Mouse (Mus musculus) lung, adult 18-20 months (tissue): ENCODE measurements around the gene 9930022D16Rik.

Source experiments
- DNase-seq, 2 experiments: peaks; one replicate each; pipeline ENCODE4 v3.0.0; 2022; ENCODE audit warnings: mixed read lengths in 2 of 2

The 9930022D16Rik gene

GRCm38 (mm10) chr11:109417472-109418040, 3.8 kb downstream of the 9930022D16Rik start:
- DNase-seq = peak; percentile 38 to 54

DNA sequence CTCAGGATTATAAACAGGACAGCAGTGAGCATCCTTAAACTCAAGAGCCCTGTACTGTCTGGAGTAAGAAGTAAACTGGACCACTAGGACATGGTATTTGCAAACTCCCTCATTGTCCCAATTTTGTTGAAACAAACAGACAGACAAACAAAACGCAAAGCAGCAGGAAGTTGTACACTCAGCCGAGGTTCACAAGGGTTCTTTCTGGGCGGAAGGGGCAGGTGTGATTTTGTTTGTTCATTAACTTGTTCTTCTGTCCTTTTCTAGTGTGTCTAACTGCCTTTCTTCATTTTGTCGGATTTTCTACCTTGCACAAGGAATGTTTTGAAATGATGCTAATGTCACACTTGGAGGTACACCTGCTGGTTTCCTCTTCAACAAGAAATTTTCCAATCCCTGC, 5.7 kb downstream of the 9930022D16Rik start:
- no peak for DNase-seq

DNA sequence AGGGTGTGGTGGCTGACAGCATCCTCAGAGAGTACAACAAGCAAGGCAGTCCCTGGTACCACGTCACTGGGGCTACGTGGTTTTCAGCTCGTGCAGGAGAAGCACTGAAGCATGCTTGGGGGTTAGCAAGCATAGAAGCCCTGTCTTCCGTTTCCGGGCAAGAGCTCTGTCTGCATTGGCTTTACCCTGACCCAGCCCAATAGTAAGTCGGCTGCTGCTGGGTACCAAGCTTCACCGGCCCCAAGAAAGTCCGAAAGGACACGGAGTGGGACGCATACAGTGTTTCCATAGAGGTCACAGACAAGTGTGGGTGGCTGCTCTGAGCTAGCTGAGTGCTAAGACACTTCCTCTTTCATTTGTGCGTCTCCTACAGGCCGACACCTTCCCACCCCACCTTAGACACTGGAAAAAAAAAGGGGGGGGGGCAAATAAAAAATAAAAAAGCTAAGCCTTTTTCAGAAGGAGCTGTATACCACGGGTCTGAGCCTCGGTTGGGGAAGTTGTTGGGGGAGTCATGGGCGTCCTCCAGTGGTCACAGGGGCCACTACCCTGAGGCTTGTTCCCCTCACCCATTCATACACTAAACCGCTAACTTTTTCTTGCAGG, 6.3 kb downstream of the 9930022D16Rik start:
- peak; percentile 53 to 56 for DNase-seq

GRCm38 (mm10) chr11:109420567-109420962, 6.8 kb downstream of the 9930022D16Rik start:
- DNase-seq = no peak

- DNase-seq = no peak
These were observed 7.5 kb downstream of the 9930022D16Rik start for GRCm38 (mm10) chr11:109421205-109421604.

GRCm38 (mm10) chr11:109422263-109422662, 8.5 kb downstream of the 9930022D16Rik start:
- no peak for DNase-seq

- DNase-seq = no peak
These were observed 9.6 kb downstream of the 9930022D16Rik start for GRCm38 (mm10) chr11:109423294-109423693.

DNA sequence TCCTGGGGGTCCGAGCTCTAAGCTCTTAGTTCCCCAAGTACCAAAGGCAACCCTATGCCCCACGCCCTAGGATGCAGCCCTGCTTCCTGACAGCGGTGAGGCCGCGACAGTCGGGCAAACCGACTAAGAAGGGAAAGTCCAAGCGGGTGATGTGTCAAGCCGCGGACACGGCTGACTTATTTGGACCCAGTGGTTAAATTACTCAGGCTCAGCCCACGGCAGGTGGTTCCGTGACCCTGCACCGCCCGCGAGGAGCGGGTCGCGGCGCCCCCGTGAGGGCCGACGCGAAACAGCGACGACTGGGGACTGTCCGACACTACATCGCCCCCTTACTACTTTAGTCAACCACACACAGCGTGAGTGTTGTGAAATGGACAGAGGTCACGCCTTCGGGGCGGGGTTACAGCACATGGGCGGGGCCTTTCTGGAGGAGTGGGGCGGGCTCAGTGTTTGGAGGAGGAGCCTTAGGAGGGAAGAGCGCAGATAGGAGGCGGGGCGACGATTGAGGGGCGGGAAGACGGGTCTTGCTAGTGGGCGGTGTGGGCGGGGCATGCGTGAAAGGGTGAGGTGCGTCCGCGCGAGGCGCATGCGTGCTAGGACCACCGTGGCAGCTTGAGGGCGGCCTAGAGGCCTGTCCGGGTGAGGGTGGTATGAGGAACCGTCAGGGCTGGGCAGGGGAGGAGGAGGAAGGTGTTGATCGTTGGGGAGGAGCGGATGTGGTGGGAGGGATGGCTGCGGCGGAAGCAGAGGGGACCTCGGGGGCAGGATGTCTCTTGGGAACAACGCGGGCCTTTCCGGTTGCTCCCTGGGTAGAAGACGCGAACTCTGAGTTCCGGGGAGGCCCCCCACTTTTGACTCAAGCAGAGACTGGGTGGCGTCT, 11.9 kb downstream of the 9930022D16Rik start, which contains the start of gene Amz2:
Amz2 (plus strand) TSS at position 555 of the 880 bp plus-strand sequence.
- peak; percentile 99 for DNase-seq

DNA sequence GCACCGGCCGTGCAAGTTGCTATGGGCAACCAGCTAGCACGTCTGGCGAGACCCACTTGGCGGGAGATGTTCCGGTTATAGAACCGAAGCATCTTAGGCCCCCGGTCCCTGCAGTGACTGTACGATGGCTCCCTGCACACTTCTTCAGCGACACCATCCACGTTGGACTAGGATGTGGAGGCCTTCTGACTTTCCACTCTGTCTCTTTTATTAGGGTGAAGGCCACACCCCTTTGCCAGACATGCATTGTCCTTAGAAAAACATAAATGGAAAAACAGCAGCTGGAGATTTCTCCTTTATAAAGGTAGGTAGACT, 12.5 kb downstream of the 9930022D16Rik start:
- DNase-seq = no peak

DNA sequence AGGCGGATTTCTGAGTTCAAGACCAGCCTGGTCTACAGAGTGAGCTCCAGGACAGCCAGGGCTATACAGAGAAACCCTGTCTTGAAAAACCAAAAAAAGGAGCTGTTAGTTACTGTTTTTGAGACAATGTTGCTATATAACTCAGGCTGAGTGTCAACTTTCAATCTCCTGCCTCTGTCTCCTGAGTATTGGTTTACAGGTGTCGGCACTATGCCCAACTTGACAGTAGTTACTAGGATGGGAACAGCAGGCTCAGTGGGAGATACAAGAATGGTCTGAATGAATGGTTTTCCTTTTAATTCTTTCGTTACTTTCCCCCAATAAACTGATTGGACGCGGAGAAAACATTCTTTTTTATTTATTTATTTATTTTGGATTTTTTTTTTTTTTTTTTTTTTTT, 13.6 kb downstream of the 9930022D16Rik start:
- no peak for DNase-seq

- DNase-seq = no peak
These were observed 20.6 kb downstream of the 9930022D16Rik start for GRCm38 (mm10) chr11:109434233-109434798.

GRCm38 (mm10) chr11:109436889-109437288, 23.2 kb downstream of the 9930022D16Rik start:
- DNase-seq = no peak

GRCm38 (mm10) chr11:109439209-109439608, 25.5 kb downstream of the 9930022D16Rik start:
- no peak for DNase-seq

DNA sequence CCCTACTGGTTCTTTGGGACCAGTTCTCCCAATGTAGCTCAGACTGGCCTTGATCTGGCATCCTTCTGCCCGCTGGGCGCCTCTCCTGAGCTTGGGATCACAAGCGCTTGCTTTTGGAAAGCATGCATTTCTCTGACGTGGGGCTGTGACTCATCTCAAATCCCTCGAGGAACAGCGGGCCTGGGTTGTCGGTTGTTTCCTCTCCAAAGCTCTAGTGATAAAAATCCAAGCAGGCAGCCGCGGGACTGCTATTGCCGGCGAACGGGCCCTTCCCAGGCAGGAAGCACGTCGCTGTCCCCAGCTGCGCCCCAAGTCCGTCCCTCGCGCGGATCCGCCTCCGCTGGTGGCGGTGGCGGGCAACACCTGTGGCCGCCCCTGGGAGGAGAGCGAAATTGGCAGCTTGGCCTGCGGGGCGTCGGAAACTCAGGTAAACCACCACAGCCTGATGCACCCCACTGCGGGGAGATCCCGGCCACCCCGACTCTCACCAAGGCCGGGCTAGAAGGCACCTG, 26.2 kb downstream of the 9930022D16Rik start:
- peak; percentile 80 to 85 for DNase-seq

DNA sequence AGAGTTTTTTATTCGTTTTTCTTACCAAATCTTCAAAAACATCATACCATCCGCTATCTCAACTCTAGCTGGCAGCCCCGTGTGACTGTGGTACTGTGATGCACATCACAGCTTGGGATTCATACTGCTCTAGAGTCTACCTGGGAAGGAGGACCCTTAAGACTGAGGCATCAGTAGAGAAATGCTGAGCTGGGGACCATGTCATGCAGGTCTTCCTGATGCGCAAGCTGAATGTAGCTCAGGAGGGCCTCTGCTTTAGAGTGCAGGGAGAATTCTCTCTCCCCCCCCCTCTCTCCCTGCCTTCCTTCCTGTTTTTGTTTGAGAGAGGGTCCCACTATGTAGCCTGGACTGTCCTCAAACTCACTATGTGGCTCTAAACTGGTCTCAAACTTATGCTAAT, 26.9 kb downstream of the 9930022D16Rik start:
- no peak for DNase-seq

- DNase-seq = peak in 1 of 2 experiments; percentile 33
These were observed 27.4 kb downstream of the 9930022D16Rik start for GRCm38 (mm10) chr11:109441119-109441518.

DNA sequence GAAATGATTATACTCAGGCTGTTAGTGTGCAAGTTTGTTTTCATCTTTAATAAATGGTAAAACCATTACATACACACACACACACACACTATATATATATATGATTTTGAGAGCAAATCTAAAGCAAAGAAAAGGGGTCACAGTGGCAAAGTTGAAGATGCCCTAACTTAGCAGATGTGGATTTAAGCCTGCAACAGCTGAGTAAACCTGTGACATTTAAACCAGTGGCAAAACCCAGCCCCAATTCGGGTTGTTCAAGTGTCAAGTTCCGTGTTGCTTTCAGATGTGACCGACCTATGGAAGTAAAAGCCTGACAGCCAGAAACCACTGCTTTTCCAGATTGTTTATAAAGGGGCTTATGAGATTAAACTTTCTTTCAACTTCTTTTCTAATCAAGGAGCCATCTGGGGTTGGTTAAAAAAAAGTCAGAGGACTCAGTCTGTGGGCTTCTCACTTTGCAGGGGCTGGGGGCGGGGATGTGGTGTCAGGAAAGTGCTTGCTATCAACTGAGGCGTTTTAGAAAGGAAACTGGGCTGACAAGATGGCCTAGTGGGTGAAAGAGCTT, 28.5 kb downstream of the 9930022D16Rik start:
- no peak for DNase-seq

DNA sequence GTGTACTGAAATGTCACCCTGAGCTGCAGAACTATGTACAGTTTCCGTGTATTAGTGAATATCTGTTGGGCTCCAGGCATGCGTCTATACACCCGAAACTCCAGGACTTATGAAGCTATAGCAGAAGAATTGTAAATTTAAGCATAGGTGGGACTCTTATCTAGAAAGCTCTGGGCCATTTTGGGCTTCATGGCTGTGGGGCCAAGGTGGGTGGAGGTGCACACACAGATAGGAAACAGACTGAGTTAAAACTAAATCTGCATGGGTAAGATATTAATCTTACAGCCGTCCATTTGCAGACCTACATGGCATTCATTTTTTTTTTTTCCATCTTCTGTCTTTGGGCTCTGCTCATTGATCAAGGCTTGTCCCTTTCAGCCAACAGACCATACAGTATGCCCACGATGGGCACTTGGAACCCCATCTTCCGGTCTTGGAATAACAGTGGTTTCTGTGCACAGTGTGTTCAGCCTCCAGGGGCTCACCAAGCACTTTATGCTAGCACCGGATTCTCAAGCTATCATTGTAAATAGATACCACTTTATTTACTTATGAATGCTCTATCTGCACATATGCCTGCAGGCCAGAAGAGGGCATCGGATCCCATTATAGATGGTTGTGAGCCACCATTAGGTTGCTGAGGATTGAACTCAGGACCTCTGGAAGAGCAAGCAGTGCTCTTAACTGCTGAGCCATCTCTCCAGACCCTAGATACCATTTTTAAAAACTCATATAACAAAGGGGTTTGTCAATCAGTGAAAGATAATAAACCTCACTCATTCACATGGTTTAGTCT, 29.9 kb downstream of the 9930022D16Rik start:
- DNase-seq = no peak

DNA sequence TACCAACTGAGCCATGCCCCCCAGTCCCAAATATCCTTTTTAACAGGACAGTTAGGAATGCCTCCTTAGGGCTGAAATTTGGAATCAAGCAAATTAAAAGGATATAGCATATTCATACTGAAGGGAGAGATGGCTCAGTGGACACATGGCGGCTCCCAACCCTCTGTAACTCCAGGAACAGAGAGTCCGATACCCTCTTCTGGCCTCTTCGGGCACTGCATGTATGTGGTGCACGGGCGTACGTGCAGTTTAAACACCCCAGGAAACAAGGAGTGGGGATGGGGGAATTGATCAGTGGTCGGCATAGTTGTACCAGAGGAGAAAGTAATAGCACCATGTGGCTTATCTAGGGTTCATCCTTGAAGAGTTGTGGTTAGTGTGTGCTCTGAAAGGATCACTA, 30.9 kb downstream of the 9930022D16Rik start:
- DNase-seq = peak in 1 of 2 experiments; percentile 21

DNA sequence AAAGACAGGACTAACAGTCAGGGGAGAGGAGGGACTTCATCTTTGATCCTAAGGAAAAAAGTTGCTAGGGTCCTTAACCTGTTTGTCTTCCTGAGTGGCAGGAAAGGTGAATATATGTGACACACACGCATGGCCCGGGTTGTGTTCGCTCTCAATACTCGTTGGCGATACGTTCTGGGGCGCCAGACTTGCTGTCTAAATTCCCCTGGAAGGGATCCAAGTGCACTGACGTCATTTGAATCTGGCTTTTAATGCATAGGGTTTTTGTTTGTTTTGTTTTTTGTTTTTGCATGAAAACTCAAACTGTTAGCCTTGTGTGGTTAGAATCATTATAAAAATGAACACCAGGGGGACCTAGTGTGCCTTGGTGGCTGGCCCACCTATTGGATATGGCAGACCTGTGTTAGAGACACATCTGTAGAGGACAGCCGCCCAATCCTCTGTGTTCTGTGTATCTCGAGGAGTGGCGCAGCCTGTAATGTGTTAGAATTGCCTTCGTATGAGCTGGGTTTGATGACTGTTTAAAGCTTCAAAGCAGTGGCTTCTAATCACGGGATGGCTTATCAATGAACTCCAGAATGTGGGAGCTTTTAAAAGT, 31.8 kb downstream of the 9930022D16Rik start:
- DNase-seq = peak in 1 of 2 experiments; percentile 19

DNA sequence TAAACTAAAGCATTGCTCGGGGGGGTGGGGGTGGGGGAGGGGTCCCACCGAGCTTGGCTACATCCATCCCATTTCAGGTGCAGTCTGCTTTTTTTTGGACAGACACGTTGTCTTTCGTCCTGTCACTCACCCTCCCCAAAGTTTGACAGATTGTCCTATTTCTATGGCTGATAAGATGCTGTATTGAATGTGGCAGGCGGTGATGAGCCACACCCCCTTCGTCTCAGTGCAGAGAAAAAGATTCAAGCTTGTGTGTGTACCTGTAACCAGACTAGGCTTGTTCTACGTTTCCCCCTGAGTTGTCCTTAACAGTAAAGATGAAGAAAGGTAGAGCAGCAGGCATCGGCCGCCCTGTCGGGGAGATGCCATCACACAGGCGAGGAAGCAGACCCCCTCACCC, 37.5 kb downstream of the 9930022D16Rik start:
- DNase-seq = no peak

DNA sequence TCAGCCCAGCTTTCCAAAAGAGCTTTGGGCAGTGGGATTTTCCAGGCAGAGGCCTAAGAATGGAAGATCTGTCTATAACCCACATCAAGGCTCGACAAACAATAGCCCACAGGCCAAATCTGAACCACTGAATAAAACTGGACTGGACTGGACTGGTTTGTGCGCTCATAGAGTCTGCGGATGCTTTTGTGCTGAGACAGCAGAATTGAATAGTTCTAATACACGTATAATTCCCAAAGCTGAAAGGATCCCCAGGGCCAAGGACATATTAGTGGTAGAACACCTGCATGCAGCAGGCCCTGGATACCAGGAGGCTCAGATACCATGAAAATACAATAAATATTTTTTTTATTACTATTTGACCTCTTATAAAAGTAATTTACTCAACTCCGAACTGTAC, 42.5 kb downstream of the 9930022D16Rik start:
- DNase-seq = no peak
